Mouse (Mus musculus) erythroblast, embryonic 14.5 days (primary cell): ENCODE measurements around the gene Frmd4b. TPM values are rescaled to one million over a fixed set of nuclear protein-coding genes. Genes with fewer than 3 reads are reported as not detected.

Experiments used
- H3K27me3 ChIP-seq: 2 replicates; pipeline ENCODE4 v1.6.1; 2012; ENCODE audit warnings: inconsistent platforms; ENCODE audit not compliant: control insufficient read depth
- H3K36me3 ChIP-seq: 2 replicates; pipeline ENCODE4 v1.6.1; 2012; ENCODE audit warnings: mild to moderate bottlenecking, inconsistent platforms; ENCODE audit not compliant: control insufficient read depth
- H3K4me1 ChIP-seq: 2 replicates; pipeline ENCODE4 v1.6.1; 2012; ENCODE audit warnings: inconsistent platforms; ENCODE audit not compliant: control insufficient read depth
- H3K4me3 ChIP-seq: replicated peaks from 2 replicates; pipeline ENCODE3; 2012; ENCODE audit warnings: moderate library complexity, mild to moderate bottlenecking, inconsistent platforms
- H3K9me3 ChIP-seq: 2 replicates; pipeline ENCODE4 v1.6.1; 2012; ENCODE audit warnings: low read length, inconsistent platforms, mixed read lengths; ENCODE audit not compliant: control insufficient read depth
- GATA1 ChIP-seq: IDR thresholded peaks from 2 replicates; pipeline ENCODE4 v1.6.1; 2012; ENCODE audit warnings: low read length, inconsistent platforms, mixed read lengths
- TAL1 ChIP-seq: IDR thresholded peaks from 3 replicates; pipeline ENCODE4 v1.6.1; 2012; ENCODE audit warnings: low read length, inconsistent platforms, mixed read lengths
- polyA plus RNA-seq: library from polyadenylated mRNA; stranded (reverse); fragments of >175 nt; gene quantifications from 2 replicates; pipeline ENCODE4 v1.2.3, GENCODE M21; 2012

Gene Frmd4b
- polyA plus RNA-seq, 1 experiment, result not detected

GRCm38 (mm10) chr6:97615901-97616461 lies 1.4 kb downstream of the Frmd4b start:
- Histone ChIP-seq H3K4me3 (no peak overlapping the region), H3K9me3 (no peaks in the 10 kb centered on the region), H3K4me1 (no peaks in the 10 kb centered on the region), H3K36me3 (no peaks in the 10 kb centered on the region), H3K27me3 (peaks cover 33% of the 10 kb centered on the region)
- TF ChIP-seq TAL1 (no peak), GATA1 (no peak)

GRCm38 (mm10) chr6:97614179-97614578 lies 3.2 kb downstream of the Frmd4b start:
- Histone ChIP-seq H3K4me3 (no peak overlapping the region), H3K36me3 (no peaks in the 10 kb centered on the region), H3K9me3 (no peaks in the 10 kb centered on the region), H3K27me3 (peaks cover 33% of the 10 kb centered on the region), H3K4me1 (no peaks in the 10 kb centered on the region)
- no peak for TF ChIP-seq TAL1
- TF ChIP-seq GATA1, result no peak

GRCm38 (mm10) chr6:97612861-97613260 lies 4.5 kb downstream of the Frmd4b start:
- H3K27me3 ChIP-seq, result peaks cover 30% of the 10 kb centered on the region
- no peaks in the 10 kb centered on the region for H3K9me3 ChIP-seq
- TF ChIP-seq GATA1, result no peak
- no peak overlapping the region for H3K4me3 ChIP-seq
- no peaks in the 10 kb centered on the region for H3K36me3 ChIP-seq
- no peaks in the 10 kb centered on the region for H3K4me1 ChIP-seq

GRCm38 (mm10) chr6:97610051-97610450 lies 7.3 kb downstream of the Frmd4b start:
- H3K27me3 ChIP-seq, result peaks cover 2% of the 10 kb centered on the region; the same call in 1 of the 2 replicates
- no peaks in the 10 kb centered on the region for H3K9me3 ChIP-seq
- TF ChIP-seq GATA1, result no peak
- no peak for TF ChIP-seq TAL1
- H3K36me3 ChIP-seq, result no peaks in the 10 kb centered on the region
- H3K4me3 ChIP-seq, result no peak overlapping the region
- H3K4me1 ChIP-seq, result no peaks in the 10 kb centered on the region

- no peaks in the 10 kb centered on the region for H3K27me3 ChIP-seq
- H3K9me3 ChIP-seq, result no peaks in the 10 kb centered on the region
- H3K36me3 ChIP-seq, result no peaks in the 10 kb centered on the region
- no peak overlapping the region for H3K4me3 ChIP-seq
- TF ChIP-seq GATA1, result no peak
- no peak for TF ChIP-seq TAL1
- H3K4me1 ChIP-seq, result no peaks in the 10 kb centered on the region
Observed at GRCm38 (mm10) chr6:97607646-97608045, 9.7 kb downstream of the Frmd4b start.

- no peaks in the 10 kb centered on the region for H3K27me3 ChIP-seq
- no peak overlapping the region for H3K4me3 ChIP-seq
- H3K9me3 ChIP-seq, result no peaks in the 10 kb centered on the region; the same call in 1 of the 2 replicates
- no peak for TF ChIP-seq GATA1
- no peak for TF ChIP-seq TAL1
- no peaks in the 10 kb centered on the region for H3K4me1 ChIP-seq
- H3K36me3 ChIP-seq, result no peaks in the 10 kb centered on the region
Observed at GRCm38 (mm10) chr6:97595218-97595617, 22.1 kb downstream of the Frmd4b start.

GRCm38 (mm10) chr6:97594589-97594988 lies 22.8 kb downstream of the Frmd4b start:
- Histone ChIP-seq H3K4me3 (no peak overlapping the region), H3K27me3 (no peaks in the 10 kb centered on the region), H3K9me3 (no peaks in the 10 kb centered on the region; the same call in 1 of the 2 replicates), H3K4me1 (no peaks in the 10 kb centered on the region), H3K36me3 (no peaks in the 10 kb centered on the region)
- no peak for TF ChIP-seq TAL1
- TF ChIP-seq GATA1, result no peak

GRCm38 (mm10) chr6:97590230-97590629 lies 27.1 kb downstream of the Frmd4b start:
- no peak overlapping the region for H3K4me3 ChIP-seq
- no peaks in the 10 kb centered on the region for H3K9me3 ChIP-seq
- no peaks in the 10 kb centered on the region for H3K36me3 ChIP-seq
- TF ChIP-seq GATA1, result no peak
- no peak for TF ChIP-seq TAL1
- no peaks in the 10 kb centered on the region for H3K4me1 ChIP-seq
- H3K27me3 ChIP-seq, result no peaks in the 10 kb centered on the region

- H3K36me3 ChIP-seq, result no peaks in the 10 kb centered on the region
- H3K27me3 ChIP-seq, result no peaks in the 10 kb centered on the region
- no peaks in the 10 kb centered on the region for H3K9me3 ChIP-seq
Observed at GRCm38 (mm10) chr6:97589581-97589980, 27.8 kb downstream of the Frmd4b start.

GRCm38 (mm10) chr6:97589031-97589430 lies 28.3 kb downstream of the Frmd4b start:
- H3K36me3 ChIP-seq, result no peaks in the 10 kb centered on the region
- H3K9me3 ChIP-seq, result no peaks in the 10 kb centered on the region
- TF ChIP-seq GATA1, result no peak
- TF ChIP-seq TAL1, result no peak
- H3K4me1 ChIP-seq, result no peaks in the 10 kb centered on the region
- H3K27me3 ChIP-seq, result no peaks in the 10 kb centered on the region
- no peak overlapping the region for H3K4me3 ChIP-seq

More at GRCm38 (mm10) chr6:97589581-97589980, 27.8 kb downstream of the Frmd4b start:
- H3K4me3 ChIP-seq, result no peak overlapping the region
- no peaks in the 10 kb centered on the region for H3K4me1 ChIP-seq
- TF ChIP-seq TAL1 (no peak), GATA1 (no peak)
